Mouse (Mus musculus) heart, postnatal 0 days (tissue): ENCODE results near the gene Mrtfa. TPM values are rescaled to one million over a fixed set of nuclear protein-coding genes. Genes with fewer than 3 reads are reported as not detected.

ENCODE experiments used
- ATAC-seq: fragments of 200-750 bp; cut with Nextera tagmentation; 2 replicates; pipeline ENCODE4 v1.8.0; 2017; ENCODE audit warnings: low read depth, moderate number of reproducible peaks, moderate library complexity; ENCODE audit not compliant: insufficient read depth
- DNase-seq: peaks from one replicate; pipeline ENCODE4 v3.0.0-alpha.2; 2016; ENCODE audit warnings: low spot score
- H3K27ac ChIP-seq: fragments of 300-500 bp; sonication (generic); 2 replicates; pipeline ENCODE4 v1.5.1; 2014; ENCODE audit warnings: low read depth, mild to moderate bottlenecking
- H3K27me3 ChIP-seq: fragments of 300-500 bp; sonication (generic); 2 replicates; pipeline ENCODE4 v1.6.1; 2014; ENCODE audit warnings: low read length, mixed read lengths; ENCODE audit not compliant: control insufficient read depth, insufficient read depth
- H3K36me3 ChIP-seq: fragments of 300-500 bp; sonication (generic); replicated peaks from 2 replicates; pipeline ENCODE4 v1.6.1; 2014; ENCODE audit warnings: low read length, mixed read lengths; ENCODE audit not compliant: control insufficient read depth, insufficient read depth
- H3K4me1 ChIP-seq: fragments of 300-500 bp; sonication (generic); 2 replicates; pipeline ENCODE4 v1.6.1; 2014; ENCODE audit warnings: antibody characterized with exemption; ENCODE audit not compliant: control insufficient read depth, insufficient read depth
- H3K4me2 ChIP-seq: fragments of 300-500 bp; sonication (generic); 2 replicates; pipeline ENCODE4 v1.6.1; 2014; ENCODE audit warnings: low read depth, mild to moderate bottlenecking, low read length, moderate library complexity
- H3K4me3 ChIP-seq: fragments of 300-500 bp; sonication (generic); 2 replicates; pipeline ENCODE4 v1.5.1; 2014; ENCODE audit warnings: low read depth, low read length
- H3K9ac ChIP-seq: fragments of 300-500 bp; sonication (generic); replicated peaks from 2 replicates; pipeline ENCODE4 v1.6.1; 2014; ENCODE audit warnings: low read depth, low read length, mixed read lengths
- H3K9me3 ChIP-seq: fragments of 300-500 bp; sonication (generic); replicated peaks from 2 replicates; pipeline ENCODE4 v1.6.1; 2016; ENCODE audit warnings: low read length; ENCODE audit not compliant: control insufficient read depth
- CTCF ChIP-seq: IDR thresholded peaks from 2 replicates; pipeline ENCODE4 v1.5.1; 2016; ENCODE audit warnings: antibody characterized with exemption, control low read depth, low read depth
- EP300 ChIP-seq: IDR thresholded peaks from 2 replicates; pipeline ENCODE4 v1.6.1; 2016; ENCODE audit warnings: antibody characterized with exemption, low read depth
- WGBS: fragments of 180-500 bp; shearing (Covaris S2); extraction: QIAGEN DNeasy Blood & Tissue Kit; methylation state at CpG from one replicate; pipeline ENCODE4 v1.1.7; 2014; 5-methylcytosine and 5-hydroxymethylcytosine counted together
- polyA plus RNA-seq: library from polyadenylated mRNA; unstranded; fragments of >200 nt; fragmentation: Nextera tagmentation; extraction: Ambion mirVana; gene quantifications from 2 replicates; pipeline ENCODE4 v1.2.1, GENCODE M21; 2015
- total RNA-seq: library from RNA; depleted of rRNA; stranded (reverse); fragments of >200 nt; gene quantifications from 2 replicates; pipeline ENCODE4 v1.2.3, GENCODE M21; 2014; ENCODE audit warnings: low replicate concordance

Mrtfa gene
- total and polyA plus RNA-seq, 2 experiments from 2014 or later: 4.9 to 26.0 TPM

GRCm38 (mm10) chr15:81093032-81093431, 97.5 kb downstream of the Mrtfa start:
- no peaks in the 10 kb centered on the region for H3K36me3 ChIP-seq
- H3K4me1 ChIP-seq: no peaks in the 10 kb centered on the region
- H3K4me3 ChIP-seq: no peak overlapping the region
- WGBS: 84% methylated on average over 4 of the region's 4 CpGs
- H3K9me3 ChIP-seq: no peaks in the 10 kb centered on the region
- H3K9ac ChIP-seq: no peak overlapping the region
- H3K27me3 ChIP-seq: no peaks in the 10 kb centered on the region
- ATAC-seq (no peak), DNase-seq (no peak)
- no peak for TF ChIP-seq EP300
- H3K4me2 ChIP-seq: no peak overlapping the region
- H3K27ac ChIP-seq: no peak overlapping the region

GRCm38 (mm10) chr15:81091718-81092117, 98.8 kb downstream of the Mrtfa start:
- Histone ChIP-seq H3K36me3 (no peaks in the 10 kb centered on the region), H3K27ac (no peak overlapping the region), H3K9ac (no peak overlapping the region), H3K9me3 (no peaks in the 10 kb centered on the region), H3K4me1 (no peaks in the 10 kb centered on the region), H3K4me2 (no peak overlapping the region), H3K27me3 (no peaks in the 10 kb centered on the region), H3K4me3 (no peak overlapping the region)
- ATAC-seq (no peak), DNase-seq (no peak)
- WGBS: 62% methylated on average over 9 of the region's 9 CpGs
- TF ChIP-seq CTCF: no peak
- TF ChIP-seq EP300: no peak

- DNase-seq (no peak), ATAC-seq (no peak)
- no peak overlapping the region for H3K4me3 ChIP-seq
- H3K27me3 ChIP-seq: no peaks in the 10 kb centered on the region
- H3K36me3 ChIP-seq: no peaks in the 10 kb centered on the region
- H3K9ac ChIP-seq: no peak overlapping the region
- TF ChIP-seq CTCF (no peak), EP300 (no peak)
- no peaks in the 10 kb centered on the region for H3K9me3 ChIP-seq
- WGBS: 71% methylated on average over 7 of the region's 7 CpGs
- peaks cover 11% of the 10 kb centered on the region; the same call in 1 of the 2 replicates for H3K4me1 ChIP-seq
- H3K27ac ChIP-seq: peak overlapping the region; percentile 76; the same call in 1 of the 2 replicates
- H3K4me2 ChIP-seq: no peak overlapping the region
Observed at GRCm38 (mm10) chr15:81087529-81087928, 103.0 kb downstream of the Mrtfa start.

- 63% methylated on average over 8 of the region's 8 CpGs for WGBS
- H3K4me3 ChIP-seq: no peak overlapping the region
- H3K27ac ChIP-seq: peak overlapping the region; percentile 76
- H3K4me1 ChIP-seq: peaks cover 16% of the 10 kb centered on the region
- no peak overlapping the region for H3K4me2 ChIP-seq
- no peak overlapping the region for H3K9ac ChIP-seq
- DNase-seq: peak; percentile 87
- ATAC-seq: peak; percentile 79
- no peaks in the 10 kb centered on the region for H3K27me3 ChIP-seq
- TF ChIP-seq CTCF (no peak), EP300 (no peak)
- no peaks in the 10 kb centered on the region for H3K36me3 ChIP-seq
- no peaks in the 10 kb centered on the region for H3K9me3 ChIP-seq
Observed at GRCm38 (mm10) chr15:81086644-81087480, 103.7 kb downstream of the Mrtfa start.

- TF ChIP-seq EP300: no peak
- no peak for TF ChIP-seq CTCF
- Histone ChIP-seq H3K27me3 (no peaks in the 10 kb centered on the region), H3K27ac (no peak overlapping the region), H3K9ac (no peak overlapping the region), H3K4me1 (peaks cover 24% of the 10 kb centered on the region), H3K9me3 (no peaks in the 10 kb centered on the region), H3K4me3 (no peak overlapping the region), H3K36me3 (no peaks in the 10 kb centered on the region), H3K4me2 (no peak overlapping the region)
- WGBS: 83% methylated on average over 9 of the region's 9 CpGs
- DNase-seq: no peak
- ATAC-seq: no peak
Observed at GRCm38 (mm10) chr15:81083826-81084225, 106.7 kb downstream of the Mrtfa start.

GRCm38 (mm10) chr15:81083281-81083680, 107.3 kb downstream of the Mrtfa start:
- H3K4me2 ChIP-seq: no peak overlapping the region
- 65% methylated on average over 4 of the region's 4 CpGs for WGBS
- no peaks in the 10 kb centered on the region for H3K27me3 ChIP-seq
- no peak for DNase-seq
- no peak for TF ChIP-seq CTCF
- no peak for TF ChIP-seq EP300
- no peaks in the 10 kb centered on the region for H3K9me3 ChIP-seq
- no peak overlapping the region for H3K4me3 ChIP-seq
- H3K4me1 ChIP-seq: peaks cover 24% of the 10 kb centered on the region
- H3K27ac ChIP-seq: no peak overlapping the region
- no peak for ATAC-seq
- no peaks in the 10 kb centered on the region for H3K36me3 ChIP-seq
- no peak overlapping the region for H3K9ac ChIP-seq
